Mouse (Mus musculus): Measurements from ENCODE around the gene Tmem120b. TPM values are rescaled to one million over a fixed set of nuclear protein-coding genes. Genes with fewer than 3 reads are reported as not detected.

The Tmem120b gene
- polyA plus RNA-seq, 1 experiment from 2014 or later: 11.9 TPM

GRCm38 (mm10) chr5:123160341-123160740 lies 92.1 kb downstream of the Tmem120b start:
- ATAC-seq (no peak), DNase-seq (ENCODE audit: low spot score) (no peak)
- no peak overlapping the region for H3K4me2 ChIP-seq (replicated peaks; ENCODE audit: low read depth, low read length)
- H3K36me3 ChIP-seq (ENCODE audit: insufficient read depth, low read length): peaks cover 58% of the 10 kb centered on the region
- no peak overlapping the region for H3K27ac ChIP-seq (ENCODE audit: low read length)
- no peaks in the 10 kb centered on the region for H3K27me3 ChIP-seq (replicated peaks; ENCODE audit: insufficient read depth, low read length)
- no peak overlapping the region for H3K9ac ChIP-seq (replicated peaks; ENCODE audit: low read depth)
- TF ChIP-seq EP300 (IDR thresholded peaks at IDR 0.05) (no peak), CTCF (IDR thresholded peaks at IDR 0.05) (no peak)
- no peaks in the 10 kb centered on the region for H3K9me3 ChIP-seq (ENCODE audit: low read length)
- no peaks in the 10 kb centered on the region for H3K4me1 ChIP-seq (ENCODE audit: insufficient read depth, low read depth, low read length)
- no peak overlapping the region for H3K4me3 ChIP-seq (ENCODE audit: low read depth, low read length)
- WGBS: 89% methylated on average over 15 of the region's 15 CpGs

- 77% methylated on average over 9 of the region's 9 CpGs for WGBS
- no peak overlapping the region for H3K4me2 ChIP-seq (replicated peaks; ENCODE audit: low read depth, low read length)
- no peak for DNase-seq (ENCODE audit: low spot score)
- H3K36me3 ChIP-seq (ENCODE audit: insufficient read depth, low read length): peaks cover 62% of the 10 kb centered on the region
- H3K9ac ChIP-seq (replicated peaks; ENCODE audit: low read depth): no peak overlapping the region
- TF ChIP-seq CTCF (IDR thresholded peaks at IDR 0.05) (no peak), EP300 (IDR thresholded peaks at IDR 0.05) (no peak)
- H3K9me3 ChIP-seq (ENCODE audit: low read length): no peaks in the 10 kb centered on the region
- no peak overlapping the region for H3K27ac ChIP-seq (ENCODE audit: low read length)
- H3K4me1 ChIP-seq (ENCODE audit: insufficient read depth, low read depth, low read length): no peaks in the 10 kb centered on the region
- H3K27me3 ChIP-seq (replicated peaks; ENCODE audit: insufficient read depth, low read length): no peaks in the 10 kb centered on the region
- no peak; the same call in 1 of the 2 replicates for ATAC-seq
- no peak overlapping the region for H3K4me3 ChIP-seq (ENCODE audit: low read depth, low read length)
These were observed 94.7 kb downstream of the Tmem120b start for GRCm38 (mm10) chr5:123162942-123163341.

GRCm38 (mm10) chr5:123166437-123166836 lies 98.2 kb downstream of the Tmem120b start:
- H3K4me2 ChIP-seq (replicated peaks; ENCODE audit: low read depth, low read length): no peak overlapping the region
- H3K9me3 ChIP-seq (ENCODE audit: low read length): no peaks in the 10 kb centered on the region
- H3K27ac ChIP-seq (ENCODE audit: low read length): no peak overlapping the region
- H3K27me3 ChIP-seq (replicated peaks; ENCODE audit: insufficient read depth, low read length): no peaks in the 10 kb centered on the region
- TF ChIP-seq CTCF (IDR thresholded peaks at IDR 0.05): no peak
- no peak for TF ChIP-seq EP300 (IDR thresholded peaks at IDR 0.05)
- H3K4me3 ChIP-seq (ENCODE audit: low read depth, low read length): no peak overlapping the region
- H3K9ac ChIP-seq (replicated peaks; ENCODE audit: low read depth): no peak overlapping the region
- H3K36me3 ChIP-seq (ENCODE audit: insufficient read depth, low read length): peaks cover 36% of the 10 kb centered on the region
- no peaks in the 10 kb centered on the region for H3K4me1 ChIP-seq (ENCODE audit: insufficient read depth, low read depth, low read length)
- DNase-seq (ENCODE audit: low spot score) (no peak), ATAC-seq (no peak)
- 84% methylated on average over 10 of the region's 10 CpGs for WGBS

Other genes starting within 250 kb of the Tmem120b start
- gene Anapc5, start 247.1 kb upstream of the Tmem120b start, polyA plus RNA-seq (2015; fragmentation: Nextera tagmentation; extraction: Ambion mirVana): 166 and 180 TPM in 2 replicates
- gene Rnf34, start 218.4 kb upstream of the Tmem120b start, polyA plus RNA-seq (2015; fragmentation: Nextera tagmentation; extraction: Ambion mirVana): 24.3 and 24.7 TPM in 2 replicates
- 12.2 and 13.7 TPM in 2 replicates for gene Kdm2b, start 78.6 kb upstream of the Tmem120b start, polyA plus RNA-seq (2015; fragmentation: Nextera tagmentation; extraction: Ambion mirVana)
- 54.7 and 55.2 TPM in 2 replicates for gene Orai1, start 53.3 kb upstream of the Tmem120b start, polyA plus RNA-seq (2015; fragmentation: Nextera tagmentation; extraction: Ambion mirVana)
- 5.3 and 8.3 TPM in 2 replicates for gene Morn3, start 21.4 kb upstream of the Tmem120b start, polyA plus RNA-seq (2015; fragmentation: Nextera tagmentation; extraction: Ambion mirVana)
- gene Rhof, start 64.3 kb downstream of the Tmem120b start, polyA plus RNA-seq (2015; fragmentation: Nextera tagmentation; extraction: Ambion mirVana): 12.4 and 16.8 TPM in 2 replicates
- 6.2 and 7.2 TPM in 2 replicates for gene Setd1b, start 73.8 kb downstream of the Tmem120b start, polyA plus RNA-seq (2015; fragmentation: Nextera tagmentation; extraction: Ambion mirVana)
- 61.3 and 62.0 TPM in 2 replicates for gene Psmd9, start 101.0 kb downstream of the Tmem120b start, polyA plus RNA-seq (2015; fragmentation: Nextera tagmentation; extraction: Ambion mirVana)
- gene Hpd, start 114.3 kb downstream of the Tmem120b start, polyA plus RNA-seq (2015; fragmentation: Nextera tagmentation; extraction: Ambion mirVana): 0.19 TPM in 1 of 2 replicates, not detected in the other
- 1.9 and 2.5 TPM in 2 replicates for gene Wdr66, start 183.7 kb downstream of the Tmem120b start, polyA plus RNA-seq (2015; fragmentation: Nextera tagmentation; extraction: Ambion mirVana)

Data from lung, postnatal 0 days (tissue).